Mouse (Mus musculus): ENCODE data around the gene Myo1e. TPM values are rescaled to one million over a fixed set of nuclear protein-coding genes. Genes with fewer than 3 reads are reported as not detected.

The Myo1e gene
- polyA plus RNA-seq (2015; fragmentation: Nextera tagmentation; extraction: Ambion mirVana) = 2.2 and 3.2 TPM in 2 replicates

DNA sequence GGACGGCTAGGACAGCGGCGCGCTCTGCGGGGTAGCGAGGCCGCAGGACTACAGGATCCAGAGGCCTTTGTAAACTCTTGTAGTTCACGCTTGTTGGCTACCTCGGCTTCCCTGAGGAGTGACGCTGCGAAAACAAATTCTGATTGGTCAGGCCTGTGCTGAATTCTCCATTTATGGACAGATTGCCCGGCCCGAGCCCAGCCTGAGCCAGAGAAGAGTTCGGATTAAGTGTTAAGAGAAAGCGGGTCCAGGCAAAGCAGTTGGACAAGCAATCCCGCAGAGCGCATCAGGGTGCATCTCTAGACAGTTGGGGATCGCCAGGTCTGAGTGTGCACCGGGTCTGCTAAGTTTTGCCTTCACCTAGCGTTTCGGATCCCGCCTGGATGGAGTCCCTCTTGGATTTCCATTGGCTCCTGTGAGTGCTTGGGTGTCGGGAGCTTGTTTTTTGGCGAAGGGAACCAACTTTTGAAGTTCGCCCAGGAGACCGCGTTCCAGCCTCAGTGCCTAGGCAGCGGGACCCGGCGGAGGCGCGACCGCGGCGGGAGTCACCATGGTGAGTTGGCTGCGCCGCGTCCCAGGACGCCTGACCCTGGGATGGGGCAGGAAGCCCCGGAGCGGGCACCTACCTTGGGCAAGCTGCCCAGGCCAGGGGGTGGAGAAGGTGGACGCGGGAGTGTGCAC, at the start of gene Myo1e:
Gene Myo1e, plus strand, starts transcription at position 200 of the 681 bp plus-strand sequence.
- WGBS (ENCODE audit: insufficient replicate concordance) = under 1% methylated on average over 43 of the region's 43 CpGs
- ATAC-seq (ENCODE audit: low read depth) (peak; percentile 79), DNase-seq (peak; percentile 32)
- Histone ChIP-seq H3K36me3 (no peaks in the 10 kb centered on the region), H3K27ac (peak within 1 kb of the TSS; percentile 43; the same call in 1 of the 2 replicates), H3K9me3 (replicated peaks) (no peaks in the 10 kb centered on the region), H3K4me2 (peak within 1 kb of the TSS; percentile 67), H3K27me3 (peaks cover 49% of the 10 kb centered on the region), H3K4me3 (replicated peaks) (peak within 1 kb of the TSS; percentile 60), H3K9ac (peak within 1 kb of the TSS; percentile 56), H3K4me1 (replicated peaks) (peaks cover 3% of the 10 kb centered on the region; the same call in 1 of the 2 replicates)

DNA sequence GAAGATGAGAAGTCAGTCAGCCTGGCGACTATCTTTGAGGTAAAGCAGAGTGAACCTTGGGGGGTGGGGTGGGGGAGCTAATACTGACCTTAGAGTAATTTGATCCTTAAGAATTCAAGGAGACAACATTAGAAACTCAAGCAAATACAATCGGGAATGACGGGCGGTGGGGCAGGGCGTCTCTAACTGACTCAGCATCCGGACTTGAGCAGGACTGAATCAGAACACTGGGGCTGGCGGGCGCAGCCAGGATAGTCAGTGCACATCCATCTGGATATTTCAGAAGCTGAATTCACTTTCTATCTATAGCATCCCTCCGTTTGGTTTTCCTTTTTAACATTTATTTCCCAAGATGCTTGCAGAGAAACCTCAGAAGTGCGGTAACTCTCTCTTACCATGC, 47.1 kb upstream of the Myo1e start:
- WGBS (ENCODE audit: insufficient replicate concordance) = 66% methylated on average over 10 of the region's 10 CpGs

DNA sequence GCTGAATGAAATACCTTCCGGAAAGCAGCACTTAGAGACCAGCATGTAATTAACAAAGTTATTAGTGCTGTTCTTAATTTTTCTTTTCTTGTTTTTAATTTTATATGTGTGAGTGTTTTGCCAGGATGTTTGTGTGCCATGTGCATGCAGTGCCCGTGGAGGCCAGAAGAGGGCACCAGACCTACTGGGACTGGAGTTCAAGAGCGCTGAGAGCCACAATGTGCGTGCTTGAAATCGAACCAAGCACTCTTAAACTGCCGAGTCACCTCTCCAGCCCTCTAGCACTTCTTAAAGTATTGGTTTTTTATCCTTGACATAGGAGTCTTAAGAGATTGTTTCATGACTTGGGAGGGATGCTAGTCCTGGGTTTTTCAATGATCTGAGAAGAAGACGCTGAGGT, 38.2 kb upstream of the Myo1e start:
- Histone ChIP-seq H3K9me3 (replicated peaks) (no peaks in the 10 kb centered on the region), H3K9ac (no peak overlapping the region), H3K27ac (no peak overlapping the region), H3K4me1 (replicated peaks) (no peaks in the 10 kb centered on the region), H3K36me3 (no peaks in the 10 kb centered on the region), H3K27me3 (no peaks in the 10 kb centered on the region), H3K4me2 (no peak overlapping the region), H3K4me3 (replicated peaks) (no peak overlapping the region)
- WGBS (ENCODE audit: insufficient replicate concordance) = 69% methylated on average over 7 of the region's 7 CpGs
- ATAC-seq (ENCODE audit: low read depth) = no peak
- DNase-seq = no peak

More for the DNA sequence above, 47.1 kb upstream of the Myo1e start:
- Histone ChIP-seq H3K9ac (no peak overlapping the region), H3K36me3 (no peaks in the 10 kb centered on the region), H3K27me3 (no peaks in the 10 kb centered on the region), H3K4me2 (no peak overlapping the region), H3K4me3 (replicated peaks) (no peak overlapping the region), H3K27ac (no peak overlapping the region), H3K9me3 (replicated peaks) (no peaks in the 10 kb centered on the region), H3K4me1 (replicated peaks) (no peaks in the 10 kb centered on the region)
- ATAC-seq (ENCODE audit: low read depth) = no peak
- no peak for DNase-seq

DNA sequence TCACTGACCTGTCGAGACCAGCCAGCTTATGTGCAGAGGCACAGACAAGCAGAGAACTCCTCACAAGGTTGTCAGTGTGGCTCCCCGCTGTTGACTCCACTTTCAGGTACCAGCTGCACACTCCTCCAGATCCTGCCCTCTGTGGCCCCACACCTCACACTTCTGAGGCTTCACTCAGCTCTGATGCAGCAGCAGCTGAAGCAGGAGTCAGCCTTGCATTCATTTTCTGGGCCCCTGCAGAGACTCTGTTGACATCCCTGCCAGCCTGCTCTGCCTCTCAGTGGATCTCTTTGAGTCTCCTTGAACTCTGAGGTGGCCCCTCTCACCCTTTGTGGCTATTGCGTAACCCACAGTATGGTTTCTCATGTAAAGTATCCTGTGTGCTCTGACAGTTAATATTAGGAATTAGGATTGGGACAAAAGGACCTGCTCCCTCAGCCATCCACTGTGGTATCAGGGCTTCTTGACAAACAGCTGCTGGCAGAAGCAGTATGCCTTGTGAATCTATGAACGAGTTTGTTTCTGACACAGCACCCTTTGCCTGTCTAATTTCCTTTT, 32.8 kb upstream of the Myo1e start:
- no peaks in the 10 kb centered on the region for H3K27me3 ChIP-seq
- no peak overlapping the region for H3K27ac ChIP-seq
- no peak overlapping the region for H3K4me3 ChIP-seq (replicated peaks)
- no peaks in the 10 kb centered on the region for H3K9me3 ChIP-seq (replicated peaks)
- DNase-seq = no peak
- no peaks in the 10 kb centered on the region for H3K4me1 ChIP-seq (replicated peaks)
- ATAC-seq (ENCODE audit: low read depth) = no peak
- 48% methylated on average over 4 of the region's 4 CpGs for WGBS (ENCODE audit: insufficient replicate concordance)
- no peak overlapping the region for H3K9ac ChIP-seq
- H3K4me2 ChIP-seq = no peak overlapping the region
- H3K36me3 ChIP-seq = no peaks in the 10 kb centered on the region

DNA sequence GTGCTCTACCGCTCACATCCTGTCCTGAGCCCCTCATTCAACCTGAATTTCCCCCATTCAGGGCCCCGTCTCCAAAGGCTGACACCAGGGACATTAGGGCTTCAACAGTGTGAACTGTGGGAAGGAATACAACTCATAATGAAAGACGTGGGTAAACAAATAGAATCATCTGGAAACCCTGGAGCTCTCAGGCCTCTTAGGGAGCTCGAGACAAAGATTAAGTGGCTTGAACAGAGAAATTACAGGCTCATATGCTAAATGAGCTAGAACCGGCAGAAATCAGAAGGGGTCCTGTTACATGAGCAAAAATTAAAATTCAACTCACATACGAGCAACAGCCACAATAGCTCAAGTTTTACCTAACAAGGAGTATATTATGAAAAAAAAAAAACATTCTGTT, 32.3 kb upstream of the Myo1e start:
- H3K9me3 ChIP-seq (replicated peaks) = no peaks in the 10 kb centered on the region
- H3K36me3 ChIP-seq = no peaks in the 10 kb centered on the region
- H3K27ac ChIP-seq = no peak overlapping the region
- H3K4me3 ChIP-seq (replicated peaks) = no peak overlapping the region
- no peaks in the 10 kb centered on the region for H3K4me1 ChIP-seq (replicated peaks)
- DNase-seq (no peak), ATAC-seq (ENCODE audit: low read depth) (no peak)
- H3K9ac ChIP-seq = no peak overlapping the region
- WGBS (ENCODE audit: insufficient replicate concordance) = 49% methylated on average over 6 of the region's 6 CpGs
- H3K27me3 ChIP-seq = no peaks in the 10 kb centered on the region
- H3K4me2 ChIP-seq = no peak overlapping the region

DNA sequence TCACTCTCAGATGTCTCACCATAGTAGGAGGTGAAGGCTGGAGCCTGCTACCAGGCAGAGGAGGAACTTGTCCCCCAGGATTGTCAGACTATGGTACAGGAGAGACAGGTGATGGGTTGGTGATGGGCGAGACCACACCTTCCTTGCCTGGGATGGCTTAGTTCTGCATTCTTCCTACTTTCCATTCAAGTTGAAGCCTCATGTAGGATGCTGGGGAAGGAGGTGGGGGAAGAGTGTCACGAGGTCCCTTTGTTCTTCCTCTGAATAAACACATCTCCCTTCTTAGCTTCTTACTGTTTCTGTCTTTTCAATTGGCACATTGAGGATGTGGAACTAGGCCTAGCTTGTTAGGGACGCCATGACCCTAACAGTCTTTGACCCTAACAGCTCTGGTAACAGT, 30.9 kb upstream of the Myo1e start:
- Histone ChIP-seq H3K27me3 (no peaks in the 10 kb centered on the region), H3K9me3 (replicated peaks) (no peaks in the 10 kb centered on the region), H3K36me3 (no peaks in the 10 kb centered on the region), H3K4me1 (replicated peaks) (no peaks in the 10 kb centered on the region), H3K27ac (no peak overlapping the region), H3K4me3 (replicated peaks) (no peak overlapping the region), H3K9ac (no peak overlapping the region), H3K4me2 (no peak overlapping the region)
- ATAC-seq (ENCODE audit: low read depth) (no peak), DNase-seq (no peak)
- WGBS (ENCODE audit: insufficient replicate concordance) = 55% methylated on average over 3 of the region's 3 CpGs

DNA sequence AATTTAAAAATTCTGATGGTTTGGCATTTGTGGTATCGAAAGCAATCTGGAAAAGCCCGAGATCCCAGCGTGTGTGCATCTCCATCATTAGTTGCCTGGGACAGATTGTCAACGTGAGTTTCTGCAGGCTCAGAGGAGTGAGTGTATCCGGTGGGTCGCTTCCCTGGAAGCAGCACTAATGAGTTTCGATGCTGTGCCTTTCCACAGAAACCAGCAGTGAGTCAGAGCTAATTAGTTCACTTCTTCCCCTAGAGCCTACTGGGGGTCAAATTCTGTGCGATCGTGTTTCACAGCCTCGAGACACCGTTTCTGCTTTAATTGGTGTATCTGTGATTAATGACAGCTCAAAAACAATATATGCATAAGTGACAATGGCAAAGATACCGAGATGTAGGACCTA, 25.4 kb upstream of the Myo1e start:
- H3K4me1 ChIP-seq (replicated peaks) = no peaks in the 10 kb centered on the region
- H3K36me3 ChIP-seq = no peaks in the 10 kb centered on the region
- DNase-seq (no peak), ATAC-seq (ENCODE audit: low read depth) (no peak)
- no peaks in the 10 kb centered on the region for H3K27me3 ChIP-seq
- H3K4me3 ChIP-seq (replicated peaks) = no peak overlapping the region
- H3K27ac ChIP-seq = no peak overlapping the region
- H3K9me3 ChIP-seq (replicated peaks) = no peaks in the 10 kb centered on the region
- 64% methylated on average over 12 of the region's 12 CpGs for WGBS (ENCODE audit: insufficient replicate concordance)
- H3K4me2 ChIP-seq = no peak overlapping the region
- H3K9ac ChIP-seq = no peak overlapping the region

DNA sequence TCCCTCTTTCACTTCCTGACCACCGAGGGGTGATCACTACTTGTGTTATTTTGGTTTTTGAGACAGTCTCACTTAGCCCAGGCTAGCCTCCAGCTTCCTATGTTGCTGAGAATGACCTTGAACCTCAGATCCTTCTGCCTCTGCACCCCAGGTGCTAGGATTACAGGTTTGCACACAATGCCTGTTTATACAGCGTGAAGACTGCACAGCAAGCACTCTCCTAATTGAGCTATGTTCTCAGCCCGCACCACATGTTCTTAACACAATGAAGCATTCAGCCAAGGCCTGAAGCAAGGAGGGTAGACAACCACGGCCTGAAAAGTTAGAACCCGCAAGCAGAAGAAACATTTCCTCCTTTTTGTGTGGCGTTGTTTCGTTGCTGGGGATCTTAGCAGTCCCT, 24.5 kb upstream of the Myo1e start:
- 48% methylated on average over 7 of the region's 7 CpGs for WGBS (ENCODE audit: insufficient replicate concordance)

DNA sequence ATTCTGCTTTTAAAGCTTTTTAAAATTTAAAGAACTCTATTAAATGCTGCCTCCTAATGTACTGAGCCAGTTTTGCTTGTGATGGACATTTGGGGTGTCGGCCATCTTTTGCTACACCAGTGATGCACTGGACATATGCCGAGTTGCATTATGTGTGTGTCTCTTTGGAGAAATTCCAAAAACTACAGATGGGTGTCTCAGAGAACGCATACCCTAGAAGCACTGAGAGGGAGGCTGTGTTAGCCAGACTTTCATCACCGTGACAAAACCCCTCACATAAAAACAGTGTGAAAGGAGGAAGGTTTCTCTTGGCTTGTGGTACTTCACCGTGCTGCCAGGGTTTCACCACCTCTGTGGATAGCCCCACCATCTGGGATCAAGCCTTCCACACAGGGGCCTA, 14.8 kb upstream of the Myo1e start:
- no peak overlapping the region for H3K27ac ChIP-seq
- no peak for ATAC-seq (ENCODE audit: low read depth)
- WGBS (ENCODE audit: insufficient replicate concordance) = 70% methylated on average over 5 of the region's 5 CpGs
- H3K9ac ChIP-seq = no peak overlapping the region
- no peaks in the 10 kb centered on the region for H3K36me3 ChIP-seq
- no peaks in the 10 kb centered on the region for H3K27me3 ChIP-seq
- H3K4me1 ChIP-seq (replicated peaks) = no peaks in the 10 kb centered on the region
- H3K4me3 ChIP-seq (replicated peaks) = no peak overlapping the region
- H3K4me2 ChIP-seq = no peak overlapping the region
- DNase-seq = no peak
- H3K9me3 ChIP-seq (replicated peaks) = no peaks in the 10 kb centered on the region

More for the DNA sequence above, 24.5 kb upstream of the Myo1e start:
- DNase-seq = no peak
- Histone ChIP-seq H3K9ac (no peak overlapping the region), H3K4me3 (replicated peaks) (no peak overlapping the region), H3K4me1 (replicated peaks) (no peaks in the 10 kb centered on the region), H3K36me3 (no peaks in the 10 kb centered on the region), H3K9me3 (replicated peaks) (no peaks in the 10 kb centered on the region), H3K27ac (no peak overlapping the region), H3K4me2 (no peak overlapping the region), H3K27me3 (no peaks in the 10 kb centered on the region)
- ATAC-seq (ENCODE audit: low read depth) = no peak

DNA sequence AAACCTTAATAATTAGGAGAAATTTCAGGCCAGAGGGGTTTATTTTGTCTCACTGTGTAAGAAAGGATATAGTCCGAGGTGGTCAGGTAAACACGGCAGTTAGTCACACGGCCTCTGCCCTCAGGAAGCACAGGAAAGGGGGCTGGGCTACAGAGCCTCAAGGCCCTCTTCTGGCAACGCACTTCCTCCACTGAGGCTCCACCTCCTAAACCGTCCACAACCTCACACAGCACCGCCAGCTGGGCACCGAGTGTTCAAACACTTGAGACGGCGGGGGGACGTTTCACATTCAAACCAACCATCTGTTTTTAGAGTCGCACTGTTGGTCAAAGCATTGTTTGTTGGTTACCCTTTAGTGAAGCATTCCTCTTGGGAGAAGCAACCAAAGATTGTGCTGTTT, 12.5 kb upstream of the Myo1e start:
- H3K36me3 ChIP-seq = no peaks in the 10 kb centered on the region
- WGBS (ENCODE audit: insufficient replicate concordance) = 65% methylated on average over 11 of the region's 11 CpGs
- ATAC-seq (ENCODE audit: low read depth) (no peak), DNase-seq (no peak)
- no peaks in the 10 kb centered on the region for H3K4me1 ChIP-seq (replicated peaks)
- H3K4me3 ChIP-seq (replicated peaks) = no peak overlapping the region
- no peaks in the 10 kb centered on the region for H3K9me3 ChIP-seq (replicated peaks)
- no peak overlapping the region for H3K4me2 ChIP-seq
- H3K27ac ChIP-seq = no peak overlapping the region
- H3K9ac ChIP-seq = no peak overlapping the region
- H3K27me3 ChIP-seq = no peaks in the 10 kb centered on the region

DNA sequence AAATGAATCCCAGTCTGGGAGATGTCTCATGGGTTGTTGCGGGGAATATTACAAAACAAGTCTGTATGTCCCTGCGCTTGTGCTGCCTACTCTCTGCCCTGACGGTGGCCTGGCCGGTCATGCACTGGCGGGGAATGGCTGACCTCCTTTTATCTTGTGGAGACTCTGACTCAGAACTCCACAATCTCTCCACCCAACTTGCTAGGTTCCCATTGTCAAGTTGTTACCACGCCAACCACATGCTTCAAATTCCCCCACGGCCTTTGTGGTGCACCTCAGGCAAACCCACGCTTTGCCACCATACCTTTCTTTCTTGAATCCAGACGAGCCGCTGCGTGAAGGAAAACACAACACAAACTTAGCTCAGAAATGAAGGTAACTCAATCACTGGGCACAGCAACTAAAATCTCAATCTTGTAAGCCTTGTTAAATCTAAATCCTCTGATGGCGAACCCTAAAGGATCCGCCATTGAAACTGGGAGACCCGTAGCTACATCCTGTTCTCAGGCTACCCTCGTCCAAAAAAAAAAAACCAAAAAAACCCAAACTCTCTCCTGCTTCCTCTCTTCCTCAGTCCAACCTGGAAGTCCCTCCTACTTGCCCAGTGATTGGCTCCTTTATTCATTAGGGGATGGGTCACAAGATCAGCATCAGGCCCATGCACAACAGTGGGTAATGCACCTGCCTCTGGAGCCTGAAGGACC, 10.0 kb upstream of the Myo1e start:
- no peaks in the 10 kb centered on the region for H3K36me3 ChIP-seq
- no peaks in the 10 kb centered on the region for H3K4me1 ChIP-seq (replicated peaks)
- H3K9ac ChIP-seq = no peak overlapping the region
- no peaks in the 10 kb centered on the region for H3K27me3 ChIP-seq
- ATAC-seq (ENCODE audit: low read depth) (no peak), DNase-seq (no peak)
- 63% methylated on average over 15 of the region's 15 CpGs for WGBS (ENCODE audit: insufficient replicate concordance)
- no peak overlapping the region for H3K27ac ChIP-seq
- H3K9me3 ChIP-seq (replicated peaks) = no peaks in the 10 kb centered on the region
- no peak overlapping the region for H3K4me3 ChIP-seq (replicated peaks)
- no peak overlapping the region for H3K4me2 ChIP-seq
